Mouse (Mus musculus): ENCODE data around the gene Fmo2. TPM values are rescaled to one million over a fixed set of nuclear protein-coding genes. Genes with fewer than 3 reads are reported as not detected.

The Fmo2 gene
- polyA plus RNA-seq, 1 experiment from 2014 or later = not detected

DNA sequence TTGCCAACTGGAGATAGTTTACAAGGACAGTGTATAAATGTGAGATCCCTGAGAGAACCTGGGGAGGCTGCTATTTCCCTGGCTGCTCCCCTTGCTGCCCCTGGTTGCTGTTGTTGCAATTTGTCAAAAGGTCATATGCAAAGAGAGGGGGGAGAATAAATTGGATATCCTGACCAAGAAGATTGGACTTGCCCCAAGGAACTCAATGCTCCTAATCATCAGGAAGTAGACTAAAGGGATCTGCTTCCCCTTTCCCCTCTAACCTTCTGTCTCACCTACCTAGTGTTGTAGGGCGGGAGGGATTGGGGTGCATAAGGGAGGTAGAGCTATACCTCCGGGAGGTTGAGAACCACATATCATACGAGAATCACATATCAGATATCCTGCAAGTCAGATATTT is 30.6 kb upstream of the Fmo2 start:
- Histone ChIP-seq H3K27ac (no peak overlapping the region), H3K9me3 (no peaks in the 10 kb centered on the region), H3K27me3 (ENCODE audit: insufficient read depth, poor library complexity, severe bottlenecking) (no peaks in the 10 kb centered on the region), H3K4me3 (no peak overlapping the region), H3K36me3 (no peaks in the 10 kb centered on the region), H3K4me1 (no peaks in the 10 kb centered on the region)
- 72% methylated on average over 3 of the region's 3 CpGs for WGBS
- no peak for DNase-seq (ENCODE audit: low spot score)

DNA sequence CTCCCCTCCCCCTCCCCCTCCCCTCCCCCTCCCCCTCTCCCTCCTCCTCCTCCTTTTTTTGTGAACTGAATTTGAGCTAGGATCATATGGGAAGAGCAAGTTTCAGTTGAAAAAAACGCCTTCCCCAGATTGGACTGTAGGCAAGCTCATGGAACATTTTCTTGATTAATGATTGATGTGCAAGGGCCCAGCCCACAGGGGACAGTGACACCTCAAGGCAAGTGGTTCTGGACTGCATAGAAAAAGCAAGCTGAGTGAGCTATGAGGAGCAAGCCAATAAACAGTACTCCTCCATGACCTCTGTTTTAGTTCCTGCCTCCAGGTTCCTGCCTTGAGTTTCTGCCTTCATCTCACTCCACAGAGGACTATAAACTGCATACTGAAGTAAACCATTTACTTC is 26.6 kb upstream of the Fmo2 start:
- 73% methylated on average over 1 of the region's 1 CpGs for WGBS
- no peaks in the 10 kb centered on the region for H3K4me1 ChIP-seq

DNA sequence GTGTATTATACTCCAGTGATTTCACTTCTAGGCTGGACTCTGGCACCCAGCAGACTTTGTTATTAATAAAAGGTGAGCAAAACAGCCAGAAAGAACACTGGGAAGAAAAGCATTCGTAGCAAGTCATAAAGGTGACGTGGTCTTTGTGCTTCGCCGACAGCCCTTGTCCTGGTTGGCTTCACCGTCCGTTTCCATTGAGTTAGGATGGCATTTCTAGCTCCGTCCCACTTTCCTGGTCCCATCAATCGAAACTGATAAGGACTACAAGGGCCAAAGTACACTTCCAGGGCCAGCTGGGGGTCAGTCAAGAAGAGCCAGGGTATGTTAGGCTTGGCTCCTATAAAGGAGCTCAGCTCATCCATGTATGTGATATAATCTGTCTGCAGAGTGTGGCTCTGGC is 18.1 kb upstream of the Fmo2 start:
- Histone ChIP-seq H3K36me3 (no peaks in the 10 kb centered on the region), H3K4me3 (no peak overlapping the region), H3K27me3 (ENCODE audit: insufficient read depth, poor library complexity, severe bottlenecking) (no peaks in the 10 kb centered on the region), H3K4me1 (no peaks in the 10 kb centered on the region), H3K27ac (no peak overlapping the region), H3K9me3 (no peaks in the 10 kb centered on the region)
- WGBS = 74% methylated on average over 8 of the region's 8 CpGs
- DNase-seq (ENCODE audit: low spot score) = no peak

More for the DNA sequence above, 26.6 kb upstream of the Fmo2 start:
- no peaks in the 10 kb centered on the region for H3K36me3 ChIP-seq
- H3K27ac ChIP-seq = no peak overlapping the region
- H3K27me3 ChIP-seq (ENCODE audit: insufficient read depth, poor library complexity, severe bottlenecking) = no peaks in the 10 kb centered on the region
- no peak for DNase-seq (ENCODE audit: low spot score)
- H3K4me3 ChIP-seq = no peak overlapping the region
- no peaks in the 10 kb centered on the region for H3K9me3 ChIP-seq

DNA sequence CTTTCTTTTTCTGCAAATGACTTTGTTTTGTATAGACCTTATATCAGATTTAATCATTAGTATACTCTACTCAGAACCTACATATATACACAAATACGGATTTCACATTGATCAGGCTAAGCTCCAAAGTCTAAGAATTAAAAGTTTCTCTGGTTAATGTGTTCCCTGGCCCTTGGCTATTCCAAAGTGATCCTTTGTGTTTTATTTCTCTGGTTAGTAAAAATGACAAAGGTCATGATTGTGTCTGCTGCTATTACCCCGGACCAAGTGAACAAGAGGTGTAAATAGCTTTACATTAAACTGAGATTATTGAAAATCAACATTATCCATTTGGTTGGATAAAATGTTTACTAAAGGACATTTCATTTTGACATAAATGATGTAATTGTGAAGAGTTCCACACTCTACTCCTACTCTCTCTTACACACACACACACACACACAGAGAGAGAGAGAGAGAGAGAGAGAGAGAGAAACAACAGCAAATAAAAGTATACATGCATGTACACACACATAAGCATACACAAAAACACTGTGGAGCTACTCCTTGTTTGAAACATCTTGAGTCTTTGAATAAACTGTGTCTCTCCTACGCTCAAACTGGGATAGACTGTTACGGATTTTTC is 16.5 kb upstream of the Fmo2 start:
- Histone ChIP-seq H3K27me3 (ENCODE audit: insufficient read depth, poor library complexity, severe bottlenecking) (no peaks in the 10 kb centered on the region), H3K4me3 (no peak overlapping the region), H3K27ac (no peak overlapping the region), H3K9me3 (no peaks in the 10 kb centered on the region), H3K4me1 (no peaks in the 10 kb centered on the region), H3K36me3 (no peaks in the 10 kb centered on the region)
- DNase-seq (ENCODE audit: low spot score) = no peak
- WGBS = 85% methylated on average over 4 of the region's 4 CpGs

DNA sequence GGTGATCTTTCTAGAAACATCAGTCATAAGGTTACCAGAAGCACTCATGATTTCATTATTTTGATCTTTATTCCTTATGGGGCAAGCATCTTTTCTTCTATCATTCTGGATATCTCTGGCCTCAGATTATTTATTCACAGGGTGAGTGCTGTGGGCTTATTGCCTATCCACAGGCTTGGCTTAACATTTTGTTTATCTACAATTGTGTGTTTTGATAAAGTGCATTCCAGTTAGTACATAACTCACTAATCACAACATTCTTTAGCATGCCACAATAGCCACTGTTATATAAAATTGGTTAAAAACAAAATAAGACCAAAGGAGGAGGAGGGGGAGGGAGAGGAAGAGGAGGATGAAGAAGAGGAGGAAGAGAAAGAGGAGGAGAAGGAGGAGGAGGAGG is 13.6 kb upstream of the Fmo2 start:
- H3K4me1 ChIP-seq = no peaks in the 10 kb centered on the region
- no peak overlapping the region for H3K4me3 ChIP-seq
- H3K36me3 ChIP-seq = no peaks in the 10 kb centered on the region
- no peak for DNase-seq (ENCODE audit: low spot score)
- H3K9me3 ChIP-seq = no peaks in the 10 kb centered on the region
- no peaks in the 10 kb centered on the region for H3K27me3 ChIP-seq (ENCODE audit: insufficient read depth, poor library complexity, severe bottlenecking)
- H3K27ac ChIP-seq = no peak overlapping the region

DNA sequence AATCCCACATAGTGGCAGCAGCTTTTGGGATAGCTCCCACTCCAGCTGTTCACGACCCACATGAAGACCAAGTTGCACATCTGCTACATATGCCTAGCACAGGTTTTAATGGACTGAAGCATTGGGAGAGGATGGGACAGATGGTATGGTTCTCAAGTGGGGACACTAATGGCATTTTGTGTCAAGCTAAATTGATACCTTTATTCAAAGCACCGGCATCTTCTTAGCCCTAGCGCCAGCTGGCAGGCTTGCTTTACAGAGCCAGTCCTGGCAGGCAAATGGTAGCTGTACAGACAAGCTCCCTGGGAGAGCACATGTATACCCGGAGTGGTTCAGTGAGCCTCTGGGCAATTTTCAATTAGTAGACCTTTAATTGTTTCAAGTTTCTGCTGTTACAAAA is 3.4 kb upstream of the Fmo2 start:
- no peaks in the 10 kb centered on the region for H3K4me1 ChIP-seq
- DNase-seq (ENCODE audit: low spot score) = no peak
- no peaks in the 10 kb centered on the region for H3K9me3 ChIP-seq
- WGBS = 77% methylated on average over 4 of the region's 4 CpGs
- H3K4me3 ChIP-seq = no peak overlapping the region
- no peaks in the 10 kb centered on the region for H3K27me3 ChIP-seq (ENCODE audit: insufficient read depth, poor library complexity, severe bottlenecking)
- H3K27ac ChIP-seq = no peak overlapping the region
- no peaks in the 10 kb centered on the region for H3K36me3 ChIP-seq

DNA sequence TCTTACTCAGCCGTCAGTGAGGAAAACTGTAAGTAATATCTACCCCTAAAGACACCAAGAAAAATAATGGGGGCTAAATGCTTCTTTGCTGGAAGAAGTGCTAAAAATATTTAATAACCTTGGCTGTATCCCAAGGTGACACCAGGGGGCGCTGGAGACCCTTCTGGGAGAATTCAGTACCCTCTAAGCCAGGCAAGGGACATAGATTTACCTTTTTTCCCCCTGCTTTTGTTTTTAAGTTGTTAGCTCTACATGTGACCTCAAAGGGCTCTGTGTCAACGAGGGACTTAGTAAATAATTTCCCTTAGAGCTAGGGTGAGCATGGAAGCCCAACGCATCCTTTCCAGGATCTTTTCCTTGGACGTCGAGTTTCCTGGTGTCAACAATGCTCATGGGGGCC is 2.6 kb downstream of the Fmo2 start:
- WGBS = 37% methylated on average over 6 of the region's 6 CpGs
- Histone ChIP-seq H3K9me3 (no peaks in the 10 kb centered on the region), H3K4me1 (no peaks in the 10 kb centered on the region), H3K27ac (no peak overlapping the region), H3K36me3 (no peaks in the 10 kb centered on the region), H3K27me3 (ENCODE audit: insufficient read depth, poor library complexity, severe bottlenecking) (no peaks in the 10 kb centered on the region), H3K4me3 (no peak overlapping the region)
- no peak for DNase-seq (ENCODE audit: low spot score)

DNA sequence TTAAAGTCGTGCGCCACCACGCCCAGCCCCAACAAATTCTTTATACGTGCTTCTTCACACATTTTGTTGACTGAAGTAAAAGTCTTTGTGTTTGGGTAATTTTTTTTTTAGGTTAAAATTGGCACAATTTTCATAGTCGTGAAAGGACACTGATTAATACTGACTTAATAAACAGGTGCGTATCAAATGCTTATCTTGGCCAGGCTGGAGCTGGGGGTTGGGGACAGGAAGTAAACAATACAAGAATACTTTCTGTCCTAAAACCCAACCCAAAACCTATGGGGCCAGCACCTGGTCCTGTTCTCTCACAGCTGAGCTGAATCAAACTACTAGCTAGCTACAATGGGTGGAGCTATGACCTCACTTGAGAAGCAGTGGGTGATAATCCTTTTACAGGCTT is 5.5 kb downstream of the Fmo2 start:
- Histone ChIP-seq H3K4me1 (no peaks in the 10 kb centered on the region), H3K9me3 (no peaks in the 10 kb centered on the region), H3K4me3 (no peak overlapping the region), H3K36me3 (no peaks in the 10 kb centered on the region), H3K27me3 (ENCODE audit: insufficient read depth, poor library complexity, severe bottlenecking) (no peaks in the 10 kb centered on the region), H3K27ac (no peak overlapping the region)
- no peak for DNase-seq (ENCODE audit: low spot score)
- 85% methylated on average over 6 of the region's 6 CpGs for WGBS

DNA sequence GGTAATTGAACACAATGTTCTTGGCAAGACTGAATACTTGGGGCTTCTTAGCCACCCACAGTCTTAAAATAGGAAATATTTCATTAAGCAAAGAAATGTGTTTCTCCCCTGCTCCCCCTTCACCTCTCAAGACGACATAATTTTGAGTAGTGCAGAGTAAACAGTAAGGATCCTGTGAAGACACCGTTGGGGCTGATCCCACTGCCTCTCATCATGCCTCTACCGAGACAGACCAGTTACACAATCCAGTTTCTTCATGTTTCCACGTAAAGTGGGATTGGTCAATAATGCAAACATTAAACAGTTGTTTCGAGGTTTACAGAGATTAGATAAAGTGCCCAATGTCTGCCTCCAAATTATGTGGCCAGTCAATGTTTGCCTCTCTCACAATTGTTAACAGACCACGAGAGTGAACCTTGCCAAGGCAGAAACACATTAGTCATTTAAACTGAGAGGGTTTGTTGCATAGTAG is 6.5 kb downstream of the Fmo2 start:
- no peaks in the 10 kb centered on the region for H3K27me3 ChIP-seq (ENCODE audit: insufficient read depth, poor library complexity, severe bottlenecking)
- no peaks in the 10 kb centered on the region for H3K4me1 ChIP-seq
- DNase-seq (ENCODE audit: low spot score) = no peak
- no peaks in the 10 kb centered on the region for H3K36me3 ChIP-seq
- H3K27ac ChIP-seq = no peak overlapping the region
- H3K9me3 ChIP-seq = no peaks in the 10 kb centered on the region
- WGBS = 62% methylated on average over 6 of the region's 6 CpGs
- no peak overlapping the region for H3K4me3 ChIP-seq

DNA sequence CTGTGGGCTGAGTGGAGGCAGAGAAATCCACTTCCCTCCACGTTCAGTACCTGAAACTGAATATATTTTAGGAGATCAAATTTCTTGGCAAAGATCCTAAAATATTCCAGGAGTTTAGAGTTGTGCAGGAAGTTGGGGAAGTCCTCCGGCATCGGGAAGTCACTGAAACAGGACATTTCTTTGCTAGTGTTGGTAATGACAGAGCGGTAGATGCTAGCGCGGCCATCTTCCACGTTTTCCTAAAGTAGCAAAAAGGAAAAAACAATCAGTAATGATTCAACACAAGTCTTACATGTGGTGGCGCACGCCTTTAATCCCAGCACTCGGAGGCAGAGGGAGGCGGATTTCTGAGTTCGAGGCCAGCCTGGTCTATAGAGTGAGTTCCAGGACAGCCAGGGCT is 9.9 kb downstream of the Fmo2 start:
- no peaks in the 10 kb centered on the region for H3K4me1 ChIP-seq
- DNase-seq (ENCODE audit: low spot score) = no peak
- no peak overlapping the region for H3K4me3 ChIP-seq
- no peak overlapping the region for H3K27ac ChIP-seq
- no peaks in the 10 kb centered on the region for H3K27me3 ChIP-seq (ENCODE audit: insufficient read depth, poor library complexity, severe bottlenecking)
- no peaks in the 10 kb centered on the region for H3K9me3 ChIP-seq
- no peaks in the 10 kb centered on the region for H3K36me3 ChIP-seq
- WGBS = 90% methylated on average over 12 of the region's 12 CpGs

DNA sequence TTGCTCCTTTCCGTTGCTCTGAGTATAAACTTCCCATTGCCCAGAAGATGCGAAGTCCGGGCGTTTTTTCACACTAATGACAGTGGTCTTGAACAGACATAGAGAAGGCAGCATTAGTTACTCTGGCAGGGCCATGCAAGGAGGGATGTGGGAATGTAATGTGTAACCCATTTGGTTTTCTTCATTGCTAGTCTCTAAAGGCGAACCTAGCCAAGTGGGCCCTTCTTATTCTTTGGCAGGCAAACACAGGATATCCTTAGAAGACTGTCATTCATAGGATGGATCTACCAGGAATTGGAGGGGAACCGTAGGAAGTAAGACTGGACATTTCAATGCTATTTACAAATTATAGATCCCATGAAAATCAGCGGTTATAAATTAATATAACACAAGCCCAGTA is 10.9 kb downstream of the Fmo2 start:
- H3K36me3 ChIP-seq = no peaks in the 10 kb centered on the region
- no peak overlapping the region for H3K4me3 ChIP-seq
- no peak for DNase-seq (ENCODE audit: low spot score)
- 92% methylated on average over 7 of the region's 7 CpGs for WGBS
- no peaks in the 10 kb centered on the region for H3K4me1 ChIP-seq
- H3K27ac ChIP-seq = no peak overlapping the region
- H3K9me3 ChIP-seq = no peaks in the 10 kb centered on the region
- H3K27me3 ChIP-seq (ENCODE audit: insufficient read depth, poor library complexity, severe bottlenecking) = no peaks in the 10 kb centered on the region

DNA sequence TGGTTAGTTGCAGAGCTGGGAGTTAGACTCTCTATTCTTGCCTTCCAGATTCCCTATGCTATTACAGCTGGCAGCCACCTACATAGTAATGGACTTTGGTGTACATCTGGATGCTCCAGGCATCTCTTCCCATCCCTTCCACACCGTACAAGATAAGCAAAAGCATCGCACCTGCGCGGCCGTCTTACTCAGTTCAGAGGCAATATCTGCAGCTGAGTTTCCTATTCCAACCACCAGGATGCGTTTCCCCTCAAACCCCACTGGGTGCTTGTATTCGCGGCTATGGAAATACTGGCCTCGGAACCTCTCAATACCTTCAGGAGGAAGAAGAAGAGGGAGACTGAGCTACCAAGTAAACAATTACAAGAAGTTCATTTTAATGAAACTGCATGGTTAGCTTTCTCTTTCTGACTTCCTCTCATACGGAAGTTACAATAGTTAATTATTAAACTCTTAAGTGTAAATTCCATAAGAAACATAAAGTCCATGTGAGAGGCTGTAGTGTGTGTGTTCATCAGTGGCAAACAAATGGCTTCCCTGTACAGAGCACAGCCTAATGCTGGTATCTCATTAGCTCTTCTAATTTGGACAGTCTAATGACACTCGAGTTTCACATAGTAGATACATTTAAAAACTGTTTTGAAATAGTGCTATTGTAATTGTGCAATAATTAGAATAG is 12.2 kb downstream of the Fmo2 start:
- Histone ChIP-seq H3K9me3 (no peaks in the 10 kb centered on the region), H3K27ac (no peak overlapping the region), H3K27me3 (ENCODE audit: insufficient read depth, poor library complexity, severe bottlenecking) (no peaks in the 10 kb centered on the region), H3K4me1 (no peaks in the 10 kb centered on the region), H3K4me3 (no peak overlapping the region), H3K36me3 (no peaks in the 10 kb centered on the region)
- DNase-seq (ENCODE audit: low spot score) = no peak
- 83% methylated on average over 11 of the region's 11 CpGs for WGBS

DNA sequence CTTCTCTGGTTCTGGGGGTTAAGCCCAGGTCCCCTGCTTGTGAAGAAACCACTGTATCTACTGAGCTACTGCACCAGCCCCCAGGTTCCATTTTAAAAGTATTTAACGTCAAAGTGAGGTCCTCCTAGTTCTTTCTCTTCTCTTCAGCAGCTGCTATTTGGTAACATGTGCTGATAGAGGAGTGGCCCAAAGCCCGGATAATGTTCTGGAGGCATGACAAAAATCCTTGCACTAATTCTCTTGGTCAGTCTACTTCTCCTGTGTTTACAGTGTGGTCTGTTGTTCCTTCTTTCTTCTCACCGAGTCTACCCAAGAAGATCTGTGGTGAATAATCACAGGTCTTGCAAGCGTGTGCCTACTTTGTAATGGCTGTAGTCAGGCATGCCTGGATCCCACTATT is 15.8 kb downstream of the Fmo2 start:
- Histone ChIP-seq H3K27me3 (ENCODE audit: insufficient read depth, poor library complexity, severe bottlenecking) (no peaks in the 10 kb centered on the region), H3K9me3 (no peaks in the 10 kb centered on the region), H3K27ac (no peak overlapping the region), H3K36me3 (no peaks in the 10 kb centered on the region), H3K4me3 (no peak overlapping the region), H3K4me1 (no peaks in the 10 kb centered on the region)
- no peak for DNase-seq (ENCODE audit: low spot score)
- 72% methylated on average over 4 of the region's 4 CpGs for WGBS

Measured in heart, embryonic 10.5 days (tissue).